In the genomic region with DNA sequence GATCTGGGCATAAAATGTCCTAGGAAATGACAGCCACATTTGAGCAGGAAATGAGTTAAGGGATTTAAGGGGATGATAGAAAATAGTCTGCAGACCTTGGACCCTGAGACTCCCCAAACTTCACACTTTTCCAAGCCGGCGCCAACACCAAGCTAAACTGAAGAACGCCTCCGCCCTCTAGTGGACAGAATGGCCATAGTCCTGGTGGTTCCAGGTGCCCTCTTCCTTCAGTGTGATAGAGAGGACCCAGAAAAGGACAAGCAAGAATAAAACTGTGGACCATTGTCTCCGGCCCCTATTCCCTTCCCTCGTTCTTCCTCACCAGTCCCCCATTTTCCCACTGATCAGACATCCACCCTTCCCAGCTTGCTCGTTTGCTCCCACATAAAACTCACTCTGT, we compare ENCODE assay signal across 8 mouse cellular contexts.
A peak's percentile ranks its signal among the peaks of the same experiment; 100 is the strongest.
DNase-seq lines count a peak whose midpoint lies in the region; ATAC-seq and TF ChIP-seq lines count a peak whose summit lies in the region.

No protein-coding gene starts in this region.

- no peaks in the 10 kb centered on the region for H3K27me3 ChIP-seq in spleen, adult 2 months (ENCODE audit: control insufficient read depth, insufficient read depth, low read length)

- 0 out of 2 replicates have a peak, but pooled peaks cover 4% of the 10 kb centered on the region for H3K4me1 ChIP-seq in spleen, adult 2 months (ENCODE audit: control insufficient read depth, insufficient read depth, insufficient read length)

- 5% methylated on average over 7 of the region's 7 CpGs for WGBS in spleen, adult 2 months

- no peak overlapping the region for H3K4me3 ChIP-seq in spleen, adult 2 months (ENCODE audit: extremely low read depth, insufficient read depth, insufficient read length)
- H3K4me3 ChIP-seq in left cerebral cortex, adult 2 months, result no peak overlapping the region

- peak; percentile 42 for ATAC-seq in inflammation-experienced regulatory T-cells, adult 6 months
- peak; percentile 55; the same call in 1 of the 2 replicates for ATAC-seq in megakaryocyte, adult 5-6 weeks (ENCODE audit: poor library complexity, severe bottlenecking)

- intact Hi-C loops in left cerebral cortex, adult 2 months (cut with DNase I), result loop anchor here (1.0 to 10.0 kb wide), 5 partner anchors 529 to 1416 kb away; partner anchors contain the start of gene Adra2a

- no peaks in the 10 kb centered on the region for H3K36me3 ChIP-seq in spleen, adult 2 months (ENCODE audit: control insufficient read depth, insufficient read depth, low read length)

- no peak overlapping the region for H3K27ac ChIP-seq in spleen, adult 2 months (ENCODE audit: insufficient read depth, low read length)
- no peak overlapping the region for H3K27ac ChIP-seq in left cerebral cortex, adult 2 months

- peak; percentile 63; the same call in 1 of the 2 replicates for TF ChIP-seq CTCF in spleen, adult 2 months (IDR thresholded peaks at IDR 0.05; ENCODE audit: extremely low read depth, insufficient read depth, insufficient read length, insufficient replicate concordance)
- peak; percentile 85 for TF ChIP-seq CTCF in left cerebral cortex, adult 2 months (IDR thresholded peaks at IDR 0.05)

- DNase-seq in spleen, adult 2 months (ENCODE audit: low read depth in 1 of 2, low spot score in 2 of 2), result peak; percentile 11 to 33
- no peak for DNase-seq in spleen, adult 12 weeks (ENCODE audit: low spot score)
- peak; percentile 81 to 88 for DNase-seq in cerebellum, postnatal 4 days (ENCODE audit: low spot score in 2 of 2)
- peak; percentile 75 to 79 for DNase-seq in frontal cortex, postnatal 36 days (ENCODE audit: low spot score in 2 of 2)
- DNase-seq in left cerebral cortex, adult 2 months (ENCODE audit: extremely low spot score in 1 of 2, low spot score in 2 of 2), result peak; percentile 68 to 78
- DNase-seq in right cerebral cortex, postnatal 10 days (ENCODE audit: low spot score in 2 of 2), result peak; percentile 81 to 88

- no peak for TF ChIP-seq POLR2A in spleen, adult 2 months (IDR thresholded peaks at IDR 0.05; ENCODE audit: low read depth, low read length)
